Mouse (Mus musculus) layer of hippocampus, postnatal 25 days (tissue): ENCODE results near the gene Rfx4. TPM values are rescaled to one million over a fixed set of nuclear protein-coding genes. Genes with fewer than 3 reads are reported as not detected.

ENCODE experiments used
- DNase-seq, 2 experiments: peaks; one replicate each; pipeline ENCODE4 v3.0.0; 2022; ENCODE audit warnings: mixed read lengths in 2 of 2, low spot score in 1 of 2; ENCODE audit errors: extremely low spot score in 1 of 2
- total RNA-seq, 2 experiments: library from RNA; stranded (reverse); gene quantifications; 2 replicates each; pipeline ENCODE4 v1.2.3; 2021

The Rfx4 gene
- total RNA-seq, 2 experiments from 2014 or later: 9.3 to 12.6 TPM

DNA sequence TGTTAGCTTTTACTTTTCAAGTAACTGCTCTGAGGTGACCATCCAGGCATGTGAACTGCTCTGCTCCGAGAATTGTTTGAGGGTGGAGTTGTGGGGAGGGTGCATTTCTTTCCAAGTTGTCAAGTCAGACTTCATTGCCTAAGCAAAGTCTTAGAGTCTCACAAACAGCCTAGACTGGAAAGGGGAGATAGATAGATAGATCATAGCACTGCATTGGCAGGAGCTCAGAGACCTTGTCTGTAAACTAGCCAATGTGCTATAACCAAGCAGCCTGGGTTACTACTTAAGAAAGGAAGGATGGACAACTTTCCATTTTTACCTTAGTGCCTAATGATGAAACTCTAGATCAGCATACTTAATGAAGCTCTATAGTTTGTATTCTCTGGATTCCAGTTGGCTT, 184.5 kb downstream of the Rfx4 start:
- DNase-seq: no peak

DNA sequence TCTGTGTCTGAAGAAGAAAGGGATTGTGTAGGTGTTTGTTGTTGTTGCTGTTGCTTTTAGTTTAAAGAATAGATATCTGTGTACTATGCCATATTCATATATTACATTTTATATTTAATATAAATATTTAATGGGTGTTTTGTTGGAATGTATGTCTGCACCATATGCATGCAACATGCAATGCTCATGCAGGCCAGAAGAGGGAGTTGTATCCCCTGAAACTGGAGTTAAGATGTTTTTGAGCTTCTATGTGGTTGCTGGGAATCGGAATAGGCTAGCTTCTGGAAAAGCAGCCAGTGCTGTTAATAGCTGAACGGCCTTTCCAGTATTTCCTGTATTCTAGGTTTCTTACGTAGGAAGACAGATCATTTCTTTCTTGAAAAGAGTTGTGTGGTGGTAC, 189.8 kb downstream of the Rfx4 start:
- DNase-seq: no peak

DNA sequence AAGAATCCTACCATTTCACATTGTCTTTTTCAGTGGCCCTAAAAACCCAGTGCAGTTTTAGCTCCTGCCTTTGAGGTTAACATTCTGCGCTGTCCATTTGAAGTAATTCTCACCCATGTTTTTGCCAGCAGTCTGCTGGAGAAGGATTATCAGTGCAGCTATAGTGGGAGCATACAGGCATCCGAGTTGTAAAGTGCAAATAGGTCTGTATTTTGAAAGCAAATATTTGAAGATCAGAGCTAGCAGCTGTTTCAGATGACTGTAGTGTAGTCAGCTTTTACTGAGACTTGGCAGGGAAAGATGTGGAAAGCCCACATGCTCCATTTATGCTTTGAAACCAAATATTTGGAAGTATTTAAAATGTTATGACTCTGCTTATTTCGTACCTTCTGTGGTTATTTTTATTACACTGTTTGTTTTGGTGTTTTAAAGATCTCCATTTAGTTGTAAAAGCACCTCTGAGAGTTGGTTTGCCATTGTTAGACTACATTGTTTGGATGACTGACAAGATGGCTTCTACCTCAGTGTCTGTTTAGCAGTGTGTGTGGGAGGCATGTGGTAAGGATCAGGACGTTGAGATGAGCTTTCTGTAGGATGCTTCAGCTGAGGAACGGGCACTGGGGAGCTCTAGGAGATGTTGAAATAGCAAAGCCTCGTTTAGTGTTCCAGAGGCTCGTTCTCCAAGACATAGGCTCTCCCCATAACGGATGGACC, 193.3 kb downstream of the Rfx4 start:
- no peak for DNase-seq

DNA sequence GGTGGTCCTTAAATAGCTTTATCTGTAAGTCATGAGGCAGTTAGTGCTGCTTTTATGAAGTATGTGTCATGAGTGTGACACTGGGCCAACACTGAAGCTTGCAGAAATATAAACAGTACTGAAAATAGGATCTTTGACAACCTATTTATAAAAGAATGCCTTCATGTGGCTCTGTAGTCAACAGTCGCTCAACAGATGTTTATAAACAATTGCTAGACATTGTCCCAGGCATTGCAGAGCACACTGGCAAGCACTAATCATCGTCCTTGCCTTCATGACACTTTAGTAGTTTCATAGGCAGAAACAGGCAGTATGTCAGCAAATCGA, 193.8 kb downstream of the Rfx4 start:
- DNase-seq: no peak

DNA sequence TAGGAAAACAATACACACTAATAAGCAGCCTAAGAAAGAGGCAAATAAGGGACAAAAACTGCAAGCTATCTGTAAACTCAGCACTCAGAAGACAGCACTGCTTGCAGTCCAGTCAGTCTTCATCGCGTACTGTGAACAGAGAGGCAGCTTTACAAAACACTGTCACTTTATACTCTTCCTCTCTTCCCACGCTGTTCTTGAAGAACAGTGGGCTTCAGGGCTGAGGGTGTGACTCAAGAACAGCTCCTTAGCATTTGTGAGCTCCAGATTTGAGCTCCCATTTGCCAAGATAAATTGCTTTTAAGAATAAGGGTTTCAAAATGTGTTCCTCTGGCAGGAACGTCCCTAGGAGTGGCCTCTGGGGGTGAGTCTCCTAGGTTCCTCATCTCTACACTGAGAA, 194.5 kb downstream of the Rfx4 start:
- DNase-seq: no peak

DNA sequence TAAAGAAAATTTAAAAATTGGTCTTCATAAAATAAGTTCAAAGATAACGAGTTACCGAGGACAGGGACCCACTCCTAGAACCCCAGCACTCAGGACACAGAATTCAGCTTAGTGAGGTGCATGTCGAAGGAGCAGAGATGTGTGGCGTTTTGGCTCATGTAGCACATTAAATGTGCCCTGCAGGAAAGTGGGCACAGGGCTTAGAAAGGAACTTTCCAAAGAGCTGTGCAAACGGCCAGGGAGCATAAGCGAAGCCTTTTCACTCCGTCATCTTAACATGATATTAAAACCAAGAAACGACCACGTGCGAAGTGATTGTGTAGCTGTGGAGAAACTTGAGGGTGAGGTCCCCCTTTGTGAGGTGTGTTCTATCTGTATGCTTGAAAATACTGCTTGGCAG, 198.4 kb downstream of the Rfx4 start:
- DNase-seq: no peak

Other genes with a start within 250 kb of the Rfx4 start
- 10 to 100 TPM; 19.2 to 21.9 TPM for gene Ckap4, start 222.0 kb upstream of the Rfx4 start, total RNA-seq
- gene Tcp11l2, start 179.4 kb upstream of the Rfx4 start, total RNA-seq: 10 to 100 TPM; 27.0 to 28.1 TPM
- 10 to 100 TPM; 15.6 to 15.7 TPM for gene Polr3b, start 133.8 kb upstream of the Rfx4 start, total RNA-seq
- gene Ric8b, start 161.6 kb downstream of the Rfx4 start, total RNA-seq: 10 to 100 TPM; 35.4 to 41.0 TPM